Mouse (Mus musculus) megakaryocyte, embryonic 14.5 days (primary cell): ENCODE results near the gene Cfap65. TPM values are rescaled to one million over a fixed set of nuclear protein-coding genes. Genes with fewer than 3 reads are reported as not detected.
A peak's percentile ranks its signal among the peaks of the same experiment; 100 is the strongest.

Source experiments
- H3K27me3 ChIP-seq: replicated peaks from 2 replicates; pipeline ENCODE3; 2012; ENCODE audit warnings: inconsistent platforms
- H3K36me3 ChIP-seq: replicated peaks from 2 replicates; pipeline ENCODE3; 2012; ENCODE audit warnings: low read length, inconsistent platforms, mixed read lengths
- H3K4me1 ChIP-seq: 2 replicates; pipeline ENCODE4 v1.6.1; 2012; ENCODE audit warnings: inconsistent platforms
- H3K4me3 ChIP-seq: replicated peaks from 2 replicates; pipeline ENCODE3; 2012; ENCODE audit warnings: moderate library complexity, mild to moderate bottlenecking, inconsistent platforms
- H3K9me3 ChIP-seq: 2 replicates; pipeline ENCODE4 v1.6.1; 2012; ENCODE audit warnings: inconsistent platforms
- FLI1 ChIP-seq: IDR thresholded peaks from 2 replicates; pipeline ENCODE4 v1.6.1; 2012; ENCODE audit warnings: low read length, inconsistent platforms, mixed read lengths
- GATA1 ChIP-seq: IDR thresholded peaks from 3 replicates; pipeline ENCODE4 v1.6.1; 2012; ENCODE audit warnings: mixed read lengths, low read length, inconsistent platforms, borderline replicate concordance
- polyA plus RNA-seq: library from polyadenylated mRNA; stranded (reverse); fragments of >175 nt; gene quantifications from 2 replicates; pipeline ENCODE4 v1.2.3, GENCODE M21; 2012; ENCODE audit warnings: low replicate concordance; ENCODE audit not compliant: insufficient read depth

Gene Cfap65
- polyA plus RNA-seq, 1 experiment: 0.02 TPM

DNA sequence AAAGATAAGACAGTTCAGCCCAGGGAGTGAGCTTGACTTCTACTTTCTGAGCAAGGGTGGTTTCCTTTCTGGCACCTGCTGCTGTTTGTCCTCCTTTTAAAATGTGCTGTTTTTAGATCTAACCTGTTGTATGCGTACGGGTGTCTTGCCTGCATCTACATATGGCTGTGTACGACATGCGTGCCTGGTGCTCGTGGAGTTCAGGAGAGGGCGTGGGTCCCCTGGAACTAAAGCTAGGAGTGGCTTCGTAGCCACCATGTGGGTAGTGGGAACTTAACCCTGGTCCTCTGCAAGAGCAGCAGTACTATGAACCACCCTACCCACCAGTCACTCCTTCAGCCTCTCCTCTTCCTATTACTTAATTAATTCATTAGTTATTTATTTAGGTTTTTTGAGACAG, 24.7 kb upstream of the Cfap65 start:
- Histone ChIP-seq H3K36me3 (no peaks in the 10 kb centered on the region), H3K9me3 (no peaks in the 10 kb centered on the region), H3K4me3 (no peak overlapping the region), H3K27me3 (peaks cover 61% of the 10 kb centered on the region), H3K4me1 (no peaks in the 10 kb centered on the region; the same call in 1 of the 2 replicates)
- TF ChIP-seq FLI1: no peak
- no peak for TF ChIP-seq GATA1

GRCm38 (mm10) chr1:74951556-74952210, 16.3 kb upstream of the Cfap65 start, which contains the start of gene Ihh:
Gene Ihh (minus strand): TSS chr1:74951672.
- H3K36me3 ChIP-seq: no peaks in the 10 kb centered on the region
- H3K27me3 ChIP-seq: peaks cover 90% of the 10 kb centered on the region
- no peak for TF ChIP-seq GATA1
- H3K4me1 ChIP-seq: peaks cover 35% of the 10 kb centered on the region
- H3K4me3 ChIP-seq: no peak within 1 kb of the TSS
- H3K9me3 ChIP-seq: no peaks in the 10 kb centered on the region

DNA sequence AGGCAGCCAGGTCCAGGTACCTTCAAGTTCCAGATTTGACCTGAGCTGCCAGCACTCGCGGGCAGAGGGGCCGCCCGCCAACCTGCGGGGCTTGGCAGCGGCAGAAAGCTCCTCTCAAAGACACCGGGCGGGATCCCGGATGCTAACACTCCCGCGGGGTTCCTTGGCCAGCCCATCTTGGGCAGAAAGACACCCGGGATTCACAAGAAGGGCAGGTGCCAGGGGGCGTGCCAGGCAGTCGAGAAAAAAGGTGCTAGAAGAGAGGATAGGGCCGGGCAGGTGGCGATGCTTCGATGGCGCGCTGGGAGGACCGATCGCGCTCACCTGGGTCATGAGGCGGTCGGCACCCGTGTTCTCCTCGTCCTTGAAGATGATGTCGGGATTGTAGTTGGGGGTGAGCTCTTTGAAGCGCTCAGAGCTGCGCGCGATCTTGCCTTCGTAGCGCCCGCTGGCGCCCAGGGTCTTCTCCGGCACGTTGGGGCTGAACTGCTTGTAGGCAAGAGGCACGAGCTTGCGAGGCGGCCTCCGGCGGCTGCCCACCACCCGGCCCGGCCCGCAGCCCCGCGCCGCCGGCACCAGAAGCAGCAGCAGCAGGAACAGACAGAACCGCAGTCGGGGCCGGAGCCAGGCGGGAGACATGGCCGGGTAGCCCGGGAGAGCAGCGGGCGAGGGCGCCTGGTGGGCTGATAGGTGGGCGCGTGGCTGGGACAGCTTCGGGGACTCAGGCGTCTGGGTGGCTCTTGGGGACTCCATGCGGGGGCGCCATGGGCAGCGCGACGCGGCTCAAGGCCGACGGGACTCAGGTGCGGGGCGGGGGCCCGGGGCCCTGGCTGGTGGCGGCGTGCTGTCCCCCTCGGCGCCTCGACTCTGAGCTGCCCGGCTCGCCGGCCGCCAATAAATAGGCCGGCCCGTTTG, 15.4 kb upstream of the Cfap65 start:
- TF ChIP-seq FLI1: no peak
- TF ChIP-seq GATA1: no peak
- H3K9me3 ChIP-seq: no peaks in the 10 kb centered on the region
- H3K4me3 ChIP-seq: no peak overlapping the region
- H3K36me3 ChIP-seq: no peaks in the 10 kb centered on the region
- peaks cover 35% of the 10 kb centered on the region for H3K4me1 ChIP-seq
- H3K27me3 ChIP-seq: peaks cover 94% of the 10 kb centered on the region

DNA sequence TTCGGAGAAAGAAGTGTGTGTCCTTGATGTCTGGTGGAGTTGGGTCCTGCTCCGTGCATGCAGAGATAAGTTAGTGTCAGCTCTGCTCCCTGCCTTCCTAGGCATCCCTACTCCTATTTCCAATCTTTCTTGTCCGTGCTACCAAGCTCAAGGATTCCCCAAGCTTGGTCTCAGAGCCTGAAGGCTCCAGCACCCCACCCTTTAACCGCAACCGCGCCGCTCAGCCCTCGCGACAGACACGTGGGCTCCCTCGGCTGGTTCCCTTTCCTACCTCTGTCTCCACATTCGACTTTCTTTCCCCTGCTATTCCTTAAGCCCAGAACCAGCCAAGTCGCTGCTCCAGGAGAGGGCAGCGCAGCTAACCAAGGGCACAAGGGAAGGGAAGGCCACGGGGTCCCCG, 14.7 kb upstream of the Cfap65 start:
- Histone ChIP-seq H3K4me1 (peaks cover 35% of the 10 kb centered on the region), H3K36me3 (no peaks in the 10 kb centered on the region), H3K4me3 (no peak overlapping the region), H3K27me3 (peaks cover 96% of the 10 kb centered on the region), H3K9me3 (no peaks in the 10 kb centered on the region)
- TF ChIP-seq FLI1 (no peak), GATA1 (no peak)

GRCm38 (mm10) chr1:74949666-74950050, 14.3 kb upstream of the Cfap65 start:
- peaks cover 35% of the 10 kb centered on the region for H3K4me1 ChIP-seq
- H3K9me3 ChIP-seq: no peaks in the 10 kb centered on the region
- TF ChIP-seq FLI1: no peak
- TF ChIP-seq GATA1: no peak
- H3K36me3 ChIP-seq: no peaks in the 10 kb centered on the region
- H3K4me3 ChIP-seq: no peak overlapping the region
- H3K27me3 ChIP-seq: peaks cover 94% of the 10 kb centered on the region

DNA sequence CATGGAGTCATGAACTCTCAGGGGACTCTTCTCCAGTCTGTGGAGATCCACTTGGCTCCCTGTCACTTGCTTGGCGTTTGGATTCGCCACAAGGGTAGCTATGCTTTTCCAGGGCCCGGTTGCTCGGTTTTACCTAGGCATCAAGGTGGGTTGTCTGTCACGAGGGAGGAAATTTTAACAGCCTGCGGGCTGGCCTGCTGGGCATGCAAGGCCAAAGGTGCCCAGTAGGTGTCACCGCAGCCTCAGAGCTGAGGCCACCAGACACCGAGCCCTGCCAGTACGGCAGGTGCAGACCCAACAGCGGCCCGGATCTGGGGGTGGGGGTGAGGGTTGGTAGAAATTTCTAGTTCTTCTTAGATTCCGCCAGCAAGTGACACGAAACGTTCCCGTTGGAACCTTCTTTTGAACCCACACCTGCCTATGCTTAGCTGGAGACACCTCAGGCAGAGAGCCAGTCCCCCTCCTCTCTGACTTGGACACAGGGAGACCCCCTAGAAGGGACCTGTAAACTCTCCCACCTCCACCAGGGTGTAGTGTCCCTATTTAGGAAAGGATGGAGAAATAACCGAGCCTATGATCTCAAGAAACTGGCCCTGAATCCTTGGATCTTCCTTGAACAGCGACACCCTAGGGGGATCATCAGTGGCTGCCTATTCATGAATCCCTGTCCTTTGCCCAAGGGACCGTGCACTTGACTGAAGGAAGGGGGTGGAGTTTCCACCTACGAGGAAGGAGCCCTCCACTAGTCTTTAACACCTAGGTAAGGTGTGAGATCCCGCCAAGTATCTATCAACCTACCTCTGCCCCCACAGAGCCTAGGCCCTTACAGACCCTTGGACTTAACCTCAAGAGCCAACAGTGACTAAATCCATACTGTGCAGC, 13.6 kb upstream of the Cfap65 start:
- H3K27me3 ChIP-seq: peaks cover 95% of the 10 kb centered on the region
- peak overlapping the region; percentile 83 for H3K4me3 ChIP-seq
- H3K9me3 ChIP-seq: no peaks in the 10 kb centered on the region
- H3K4me1 ChIP-seq: peaks cover 35% of the 10 kb centered on the region
- H3K36me3 ChIP-seq: no peaks in the 10 kb centered on the region
- TF ChIP-seq FLI1 (no peak), GATA1 (no peak)

DNA sequence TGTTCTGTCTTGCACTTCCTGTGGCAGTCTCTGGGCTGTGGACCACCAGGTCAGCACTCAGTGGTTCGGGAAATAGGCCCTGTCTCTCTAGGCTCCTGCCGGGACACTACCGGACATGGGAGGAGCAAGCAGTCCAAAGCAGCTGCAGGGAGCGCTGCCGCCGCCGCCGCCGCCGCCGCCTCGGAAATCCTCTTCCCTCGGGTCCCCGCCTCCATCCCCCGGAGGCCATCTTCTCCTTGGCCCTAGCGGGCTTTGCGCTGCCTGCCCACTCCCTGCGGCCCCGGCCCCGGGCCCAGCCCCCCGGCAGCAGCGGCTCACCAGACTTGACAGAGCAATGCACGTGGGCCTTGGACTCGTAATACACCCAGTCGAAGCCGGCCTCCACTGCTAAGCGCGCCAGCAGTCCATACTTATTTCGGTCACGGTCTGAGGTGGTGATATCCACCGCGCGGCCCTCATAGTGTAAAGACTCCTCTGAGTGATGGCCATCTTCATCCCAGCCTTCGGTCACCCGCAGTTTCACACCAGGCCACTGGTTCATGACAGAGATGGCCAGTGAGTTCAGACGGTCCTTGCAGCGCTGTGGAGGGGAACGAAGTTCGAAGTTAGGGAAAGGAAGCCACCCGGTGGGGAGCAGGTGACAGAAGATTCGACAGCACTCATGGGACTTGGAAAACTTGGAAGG, 12.7 kb upstream of the Cfap65 start:
- no peak for TF ChIP-seq GATA1
- TF ChIP-seq FLI1: no peak
- H3K4me3 ChIP-seq: peak overlapping the region; percentile 83
- no peaks in the 10 kb centered on the region for H3K36me3 ChIP-seq
- H3K9me3 ChIP-seq: no peaks in the 10 kb centered on the region
- peaks cover 91% of the 10 kb centered on the region for H3K27me3 ChIP-seq
- peaks cover 35% of the 10 kb centered on the region for H3K4me1 ChIP-seq

GRCm38 (mm10) chr1:74941651-74942360, 6.4 kb upstream of the Cfap65 start:
- H3K4me3 ChIP-seq: no peak overlapping the region
- TF ChIP-seq FLI1 (no peak), GATA1 (no peak)
- H3K36me3 ChIP-seq: no peaks in the 10 kb centered on the region
- no peaks in the 10 kb centered on the region for H3K4me1 ChIP-seq
- no peaks in the 10 kb centered on the region for H3K9me3 ChIP-seq
- H3K27me3 ChIP-seq: peaks cover 55% of the 10 kb centered on the region
